Mouse (Mus musculus) MEL-GATA-1-ER (cell line): ENCODE measurements around the gene Cntn6.

Experiments
- DNase-seq: peaks from one replicate; pipeline ENCODE4 v3.0.0-alpha.2; 2012; ENCODE audit warnings: low read depth; ENCODE audit errors: extremely low read depth

Gene Cntn6

DNA sequence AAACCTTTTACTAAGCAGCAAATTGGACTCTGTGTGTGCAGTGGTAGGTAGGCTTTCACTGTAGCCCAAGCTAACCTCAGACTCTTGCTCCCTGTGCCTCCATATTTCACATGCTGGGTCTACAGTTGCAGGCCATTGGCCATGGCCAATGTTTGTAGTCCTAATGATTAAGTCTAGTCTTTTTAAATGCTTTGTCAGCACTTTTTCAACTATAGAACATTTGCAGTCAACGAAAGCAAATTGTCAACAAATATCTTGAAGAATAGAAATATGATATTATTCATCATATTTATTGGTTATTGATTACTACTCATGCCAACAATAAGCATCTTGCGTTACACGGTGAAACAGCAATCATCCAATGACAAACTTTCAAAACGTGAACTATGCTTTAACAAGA lies 246.4 kb downstream of the Cntn6 start:
- no peak for DNase-seq

DNA sequence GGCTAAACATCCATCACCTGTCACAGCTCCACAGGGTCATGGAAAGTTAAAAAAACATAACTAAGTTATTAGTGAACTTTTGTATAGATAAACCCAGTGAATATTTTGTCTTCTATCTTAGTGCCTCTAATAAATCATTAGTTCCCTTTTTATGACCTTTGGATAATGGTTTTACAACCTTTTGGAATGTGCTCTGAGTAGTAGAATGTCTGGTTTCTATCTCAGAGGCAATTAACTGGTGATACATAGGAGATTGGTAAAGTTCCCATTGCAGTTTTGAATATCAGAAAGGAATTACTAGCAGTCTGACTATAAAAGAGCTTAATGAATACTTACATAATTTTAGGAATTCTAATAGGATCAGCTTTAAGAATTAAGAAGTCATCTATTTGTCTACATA lies 265.5 kb downstream of the Cntn6 start:
- DNase-seq: no peak

DNA sequence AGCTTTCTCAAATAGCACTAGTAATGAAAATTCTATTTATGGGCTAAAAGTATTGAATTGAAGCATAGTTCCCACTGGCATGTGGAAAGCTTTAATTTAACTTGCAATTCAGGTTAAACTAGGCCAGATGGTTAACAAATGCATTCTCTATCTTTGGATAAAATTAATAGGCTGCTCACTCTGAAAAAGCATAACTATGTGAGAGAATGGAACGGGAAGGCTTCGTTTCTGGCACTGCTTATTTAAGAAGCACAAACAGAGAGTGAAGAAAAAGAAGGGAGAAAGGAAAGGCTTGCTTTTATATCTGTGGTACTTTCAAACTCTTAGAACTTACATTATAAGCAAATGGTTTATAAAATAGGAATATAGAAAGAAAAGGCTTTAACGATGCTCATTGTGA lies 268.6 kb downstream of the Cntn6 start:
- DNase-seq: no peak

DNA sequence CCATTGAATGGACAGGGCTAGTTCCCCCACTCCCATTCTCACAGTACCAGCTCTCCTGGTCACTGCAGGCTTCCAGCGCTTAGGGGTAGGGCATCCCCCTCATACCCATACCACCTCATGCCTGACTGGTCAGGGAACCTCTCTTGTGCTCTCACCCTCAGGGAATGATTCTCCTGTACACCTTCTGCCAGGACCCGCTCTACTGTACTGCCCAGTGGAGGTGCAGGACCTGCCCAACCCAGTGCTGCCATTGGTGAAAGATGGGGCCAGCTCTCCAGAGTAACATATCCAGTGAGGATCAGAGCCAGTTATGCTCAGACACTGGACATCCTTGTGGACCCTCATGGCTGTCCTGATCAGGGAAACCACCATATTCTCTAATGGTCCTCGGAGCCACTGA lies 291.3 kb downstream of the Cntn6 start:
- no peak for DNase-seq

DNA sequence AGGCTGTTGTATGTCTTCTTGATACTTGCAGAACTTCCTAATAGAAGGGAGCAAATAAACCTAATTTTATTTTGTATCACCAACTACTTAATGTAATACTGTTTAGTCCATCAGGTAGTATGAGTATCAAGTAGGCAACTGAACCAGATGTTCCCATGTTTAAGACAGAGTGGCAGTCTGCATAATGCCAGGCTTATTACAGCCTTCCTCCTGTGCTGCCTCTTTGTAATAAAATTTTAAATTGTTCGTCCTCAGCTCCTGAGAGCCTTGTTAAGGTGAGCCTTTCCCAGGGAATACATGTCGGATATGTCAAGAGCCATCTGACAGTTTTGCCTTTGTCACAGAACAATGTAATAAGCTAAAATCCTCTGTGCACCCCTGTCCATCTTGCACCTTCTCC lies 294.9 kb downstream of the Cntn6 start:
- no peak for DNase-seq

DNA sequence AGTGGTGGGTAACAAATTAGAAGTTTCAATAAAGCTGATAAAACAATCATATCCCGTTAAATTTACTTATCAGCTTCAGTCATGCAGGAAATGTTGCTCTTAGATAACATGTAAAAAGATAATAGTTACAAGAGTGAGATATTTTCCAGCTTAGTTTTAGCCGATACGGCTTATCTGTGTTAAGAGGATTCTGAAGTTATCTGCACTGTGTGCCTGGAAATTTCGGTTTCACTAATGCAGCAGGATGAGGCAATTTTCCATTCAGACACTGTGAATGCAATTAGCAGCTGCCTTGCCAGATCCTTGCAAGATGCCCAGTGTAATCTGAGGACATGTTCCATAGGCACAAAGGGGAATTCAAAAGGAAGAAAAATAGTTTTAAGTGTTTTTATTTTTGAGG lies 315.9 kb downstream of the Cntn6 start:
- no peak for DNase-seq

DNA sequence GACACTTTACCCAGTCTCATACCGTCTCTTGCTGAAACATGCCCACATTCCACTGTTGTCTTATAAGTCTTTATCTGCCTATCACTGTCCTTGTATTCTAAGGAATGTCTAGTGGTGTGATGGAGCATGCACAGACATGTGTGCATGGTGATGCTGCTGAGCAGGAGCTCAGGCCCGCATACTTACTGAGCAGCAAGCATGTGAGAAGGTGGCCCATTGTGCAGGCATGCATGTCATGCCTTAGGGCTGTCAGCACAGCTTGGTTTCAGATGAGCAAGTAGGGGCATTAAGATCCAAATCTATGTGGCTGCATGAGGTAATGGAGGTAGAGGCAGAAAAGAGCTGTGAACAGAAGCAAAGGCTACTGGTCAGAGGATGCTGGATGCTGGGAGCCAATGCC lies 323.0 kb downstream of the Cntn6 start:
- no peak for DNase-seq

DNA sequence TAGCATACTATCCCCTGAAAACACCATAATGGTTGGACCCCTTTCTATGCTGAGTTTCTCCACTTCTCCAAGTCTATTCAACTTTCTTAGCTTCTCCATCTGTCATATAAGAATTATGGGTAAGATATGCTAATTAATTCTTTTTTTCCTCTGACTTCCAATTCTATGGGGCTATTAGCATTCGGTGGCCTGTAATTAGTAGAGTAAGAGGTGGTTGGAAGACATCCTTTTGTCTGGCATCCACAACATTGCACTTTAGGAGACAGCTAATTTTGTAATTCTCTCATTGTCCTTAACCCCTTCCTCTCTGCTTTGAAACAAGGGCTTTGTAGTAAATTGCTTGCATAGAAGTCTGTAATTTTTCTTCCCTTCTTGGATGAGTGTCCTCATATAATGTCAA lies 387.1 kb downstream of the Cntn6 start:
- DNase-seq: no peak

DNA sequence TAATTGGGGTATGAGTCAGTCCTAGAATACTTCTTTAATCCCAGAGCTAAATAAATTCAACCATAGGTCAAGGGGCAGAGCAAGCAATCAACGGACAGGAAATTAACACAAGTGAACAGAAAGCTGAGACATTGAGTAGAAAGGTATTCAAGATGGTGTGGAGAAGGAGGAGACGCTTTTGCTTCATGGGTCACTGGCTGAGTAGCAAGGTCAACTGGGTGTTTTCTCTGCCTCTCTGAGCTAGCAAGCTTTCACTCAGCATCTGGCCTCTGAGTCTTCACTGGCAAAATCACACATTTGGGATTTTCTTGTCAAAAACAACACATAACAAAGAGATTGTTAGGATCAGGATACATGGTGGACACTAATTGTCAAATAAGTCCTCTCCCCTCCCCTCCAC lies 391.4 kb downstream of the Cntn6 start:
- DNase-seq: no peak

DNA sequence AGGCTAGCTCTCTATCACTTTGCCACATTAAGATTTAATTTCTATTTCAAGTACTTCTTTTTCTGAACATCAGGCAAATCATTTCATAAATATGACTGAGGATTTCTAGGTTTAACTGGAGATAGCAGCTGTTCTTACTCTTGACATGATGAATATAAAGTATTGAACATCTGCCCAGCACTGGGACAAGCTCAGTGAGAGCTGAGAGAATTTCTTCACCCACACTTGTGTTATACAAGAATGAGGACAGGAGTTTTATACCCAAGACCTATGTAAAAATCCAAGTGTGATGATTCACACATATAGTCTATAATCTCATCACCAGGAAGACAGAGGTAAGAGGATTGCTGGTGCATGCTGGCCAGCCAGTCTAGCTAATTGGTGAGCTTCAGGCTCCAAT lies 393.2 kb downstream of the Cntn6 start:
- DNase-seq: no peak

DNA sequence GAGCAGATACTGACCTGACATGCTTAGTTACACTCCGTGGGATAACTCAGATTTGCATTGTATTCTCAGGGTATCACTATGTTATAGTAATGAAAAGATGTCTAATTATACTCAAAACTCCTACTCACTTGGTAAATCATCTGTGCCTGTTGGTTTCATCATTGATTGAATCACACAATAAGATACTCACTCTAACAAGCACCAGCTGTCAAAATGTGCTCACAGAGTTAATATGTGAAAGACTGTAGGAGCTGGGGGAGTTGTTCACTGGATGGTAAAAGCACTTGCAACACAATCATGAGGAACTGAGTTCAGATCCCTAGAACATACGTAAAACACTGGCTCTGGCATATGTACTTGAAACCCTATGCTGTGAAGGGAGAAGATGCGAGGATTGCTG lies 398.5 kb downstream of the Cntn6 start:
- DNase-seq: no peak
